Mouse (Mus musculus): ENCODE measurements around the gene Lrrc4b. TPM values are rescaled to one million over a fixed set of nuclear protein-coding genes. Genes with fewer than 3 reads are reported as not detected.
A peak's percentile ranks its signal among the peaks of the same experiment; 100 is the strongest.

Lrrc4b gene
- polyA plus RNA-seq, 1 experiment from 2014 or later, result 12.6 TPM

DNA sequence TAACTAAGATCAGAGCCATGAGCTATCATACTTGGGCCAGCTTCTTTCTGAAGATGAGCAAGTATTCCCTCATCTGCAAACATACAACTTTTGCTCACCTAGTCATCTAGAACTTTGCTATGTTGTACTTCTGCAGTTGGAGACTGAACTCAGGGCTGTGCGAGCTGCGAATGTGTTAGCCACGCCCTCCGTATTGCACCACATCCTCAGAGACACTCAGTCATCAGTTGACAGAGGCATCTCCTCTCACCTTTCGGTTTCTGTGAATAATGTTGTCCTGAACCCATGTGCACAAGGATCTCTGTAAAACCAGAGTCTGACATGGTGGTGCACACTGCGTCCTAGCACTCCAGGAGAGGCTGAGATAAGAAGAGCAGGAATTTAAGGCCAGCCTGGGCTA, 27.1 kb upstream of the Lrrc4b start:
- Histone ChIP-seq H3K4me1 (replicated peaks; ENCODE audit: control insufficient read depth, insufficient read depth, low read length) (peaks cover 7% of the 10 kb centered on the region), H3K27me3 (replicated peaks; ENCODE audit: control insufficient read depth, insufficient read depth, low read length) (no peaks in the 10 kb centered on the region), H3K9ac (replicated peaks; ENCODE audit: low read depth, low read length) (no peak overlapping the region), H3K36me3 (ENCODE audit: control insufficient read depth, insufficient read depth) (no peaks in the 10 kb centered on the region), H3K9me3 (ENCODE audit: control insufficient read depth, low read length) (no peaks in the 10 kb centered on the region), H3K4me2 (ENCODE audit: low read length) (no peak overlapping the region), H3K4me3 (replicated peaks; ENCODE audit: low read length) (no peak overlapping the region), H3K27ac (ENCODE audit: low read length) (no peak overlapping the region)
- WGBS, result 92% methylated on average over 6 of the region's 6 CpGs
- no peak for ATAC-seq

DNA sequence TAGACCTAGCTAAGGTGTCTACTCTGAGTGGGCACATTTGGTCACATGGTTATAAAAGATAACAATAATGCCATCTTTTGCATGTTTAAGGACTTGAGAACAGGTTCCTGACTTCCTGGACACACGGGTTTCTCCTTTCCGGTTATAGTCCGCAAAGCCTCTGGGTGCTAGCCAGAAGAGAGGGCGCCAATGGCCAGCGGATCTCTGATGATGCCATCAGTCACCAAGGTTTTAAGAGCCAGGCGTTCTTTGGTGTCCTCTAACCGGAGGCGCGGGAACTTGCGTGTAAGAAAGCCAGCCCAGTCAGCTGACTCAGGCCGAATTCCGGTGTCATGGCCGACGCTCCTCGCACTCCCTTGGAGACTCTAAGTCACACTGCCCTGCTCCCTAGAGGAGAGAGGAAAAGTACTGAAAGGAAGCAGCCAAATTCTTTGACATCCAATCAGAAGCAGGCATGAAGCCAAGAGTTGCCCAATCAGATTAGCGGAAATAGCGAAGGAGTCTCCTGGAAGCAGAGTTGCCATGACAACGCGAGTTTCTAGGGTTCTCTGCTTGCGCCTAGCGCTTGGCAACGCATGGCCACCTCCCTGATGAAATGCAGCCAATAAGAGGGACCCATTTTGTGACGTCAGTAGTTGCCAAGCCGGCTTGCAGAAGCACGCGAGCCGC, 23.3 kb upstream of the Lrrc4b start:
- H3K27ac ChIP-seq (ENCODE audit: low read length), result peak overlapping the region; percentile 85
- peak overlapping the region; percentile 49 for H3K4me3 ChIP-seq (replicated peaks; ENCODE audit: low read length)
- H3K9me3 ChIP-seq (ENCODE audit: control insufficient read depth, low read length), result no peaks in the 10 kb centered on the region
- H3K4me1 ChIP-seq (replicated peaks; ENCODE audit: control insufficient read depth, insufficient read depth, low read length), result peaks cover 7% of the 10 kb centered on the region
- peak overlapping the region; percentile 55 for H3K9ac ChIP-seq (replicated peaks; ENCODE audit: low read depth, low read length)
- 2% methylated on average over 27 of the region's 27 CpGs for WGBS
- ATAC-seq, result peak; percentile 96
- no peaks in the 10 kb centered on the region for H3K27me3 ChIP-seq (replicated peaks; ENCODE audit: control insufficient read depth, insufficient read depth, low read length)
- H3K36me3 ChIP-seq (ENCODE audit: control insufficient read depth, insufficient read depth), result no peaks in the 10 kb centered on the region
- H3K4me2 ChIP-seq (ENCODE audit: low read length), result peak overlapping the region; percentile 78

DNA sequence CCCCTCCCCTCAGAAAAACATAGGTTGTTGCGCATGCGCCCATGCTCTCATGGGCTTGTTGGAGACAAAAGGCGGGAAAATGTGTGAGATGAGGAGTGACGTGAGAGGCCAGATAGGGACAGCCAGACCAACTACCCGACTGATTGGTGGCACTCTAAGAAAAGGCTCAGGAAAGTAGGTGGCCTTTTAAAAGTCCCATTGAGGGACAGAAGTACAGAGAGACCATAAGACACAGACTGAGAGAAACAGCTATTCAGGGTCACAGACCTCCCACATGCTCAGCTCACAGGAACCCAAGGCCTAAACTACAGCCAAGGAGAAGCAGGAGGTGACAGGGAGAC, 22.8 kb upstream of the Lrrc4b start:
- Histone ChIP-seq H3K4me2 (ENCODE audit: low read length) (peak overlapping the region; percentile 18; the same call in 1 of the 2 replicates), H3K4me1 (replicated peaks; ENCODE audit: control insufficient read depth, insufficient read depth, low read length) (peaks cover 7% of the 10 kb centered on the region), H3K27ac (ENCODE audit: low read length) (no peak overlapping the region), H3K9ac (replicated peaks; ENCODE audit: low read depth, low read length) (no peak overlapping the region), H3K9me3 (ENCODE audit: control insufficient read depth, low read length) (no peaks in the 10 kb centered on the region), H3K36me3 (ENCODE audit: control insufficient read depth, insufficient read depth) (no peaks in the 10 kb centered on the region), H3K27me3 (replicated peaks; ENCODE audit: control insufficient read depth, insufficient read depth, low read length) (no peaks in the 10 kb centered on the region), H3K4me3 (replicated peaks; ENCODE audit: low read length) (no peak overlapping the region)
- WGBS, result 0% methylated on average over 5 of the region's 5 CpGs
- no peak for ATAC-seq

DNA sequence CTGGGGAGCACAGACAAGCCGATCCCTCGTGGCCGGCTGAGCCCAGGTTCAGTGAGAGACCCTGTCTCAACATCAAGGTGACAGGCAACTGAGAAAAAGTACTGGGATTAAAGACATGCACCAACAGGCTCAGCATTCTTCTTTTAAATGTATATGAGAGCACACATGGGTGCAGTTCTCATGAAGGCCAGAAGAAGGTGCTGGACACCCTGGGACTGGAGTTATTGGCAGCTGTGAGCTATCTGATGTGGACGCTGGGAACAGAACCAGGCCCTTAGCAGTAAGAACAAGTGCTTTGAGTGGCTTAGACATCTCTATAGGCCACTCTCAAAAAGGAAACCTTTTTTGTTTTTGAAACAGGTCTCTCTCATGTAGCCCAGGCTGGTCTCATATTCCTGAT, 17.7 kb upstream of the Lrrc4b start:
- Histone ChIP-seq H3K4me2 (ENCODE audit: low read length) (no peak overlapping the region), H3K4me1 (replicated peaks; ENCODE audit: control insufficient read depth, insufficient read depth, low read length) (peaks cover 1% of the 10 kb centered on the region), H3K27ac (ENCODE audit: low read length) (no peak overlapping the region), H3K9ac (replicated peaks; ENCODE audit: low read depth, low read length) (no peak overlapping the region), H3K4me3 (replicated peaks; ENCODE audit: low read length) (no peak overlapping the region), H3K27me3 (replicated peaks; ENCODE audit: control insufficient read depth, insufficient read depth, low read length) (no peaks in the 10 kb centered on the region), H3K9me3 (ENCODE audit: control insufficient read depth, low read length) (no peaks in the 10 kb centered on the region), H3K36me3 (ENCODE audit: control insufficient read depth, insufficient read depth) (no peaks in the 10 kb centered on the region)
- WGBS, result 87% methylated on average over 4 of the region's 4 CpGs
- ATAC-seq, result no peak

GRCm38 (mm10) chr7:44413307-44413706, 15.5 kb upstream of the Lrrc4b start:
- H3K9me3 ChIP-seq (ENCODE audit: control insufficient read depth, low read length), result no peaks in the 10 kb centered on the region
- 88% methylated on average over 6 of the region's 6 CpGs for WGBS

GRCm38 (mm10) chr7:44427666-44428065, 1.2 kb upstream of the Lrrc4b start:
- Histone ChIP-seq H3K27me3 (replicated peaks; ENCODE audit: control insufficient read depth, insufficient read depth, low read length) (no peaks in the 10 kb centered on the region), H3K27ac (ENCODE audit: low read length) (peak overlapping the region; percentile 89), H3K36me3 (ENCODE audit: control insufficient read depth, insufficient read depth) (no peaks in the 10 kb centered on the region), H3K4me1 (replicated peaks; ENCODE audit: control insufficient read depth, insufficient read depth, low read length) (peaks cover 44% of the 10 kb centered on the region), H3K9ac (replicated peaks; ENCODE audit: low read depth, low read length) (peak overlapping the region; percentile 52; the same call in 1 of the 2 replicates), H3K4me2 (ENCODE audit: low read length) (peak overlapping the region; percentile 61), H3K4me3 (replicated peaks; ENCODE audit: low read length) (peak overlapping the region; percentile 85), H3K9me3 (ENCODE audit: control insufficient read depth, low read length) (no peaks in the 10 kb centered on the region)
- no peak; the same call in none of the 2 replicates for ATAC-seq
- WGBS, result 11% methylated on average over 8 of the region's 8 CpGs

More at GRCm38 (mm10) chr7:44413307-44413706, 15.5 kb upstream of the Lrrc4b start:
- Histone ChIP-seq H3K4me1 (replicated peaks; ENCODE audit: control insufficient read depth, insufficient read depth, low read length) (no peaks in the 10 kb centered on the region), H3K27me3 (replicated peaks; ENCODE audit: control insufficient read depth, insufficient read depth, low read length) (no peaks in the 10 kb centered on the region), H3K36me3 (ENCODE audit: control insufficient read depth, insufficient read depth) (no peaks in the 10 kb centered on the region), H3K9ac (replicated peaks; ENCODE audit: low read depth, low read length) (no peak overlapping the region), H3K4me2 (ENCODE audit: low read length) (no peak overlapping the region), H3K27ac (ENCODE audit: low read length) (no peak overlapping the region), H3K4me3 (replicated peaks; ENCODE audit: low read length) (no peak overlapping the region)
- no peak for ATAC-seq

DNA sequence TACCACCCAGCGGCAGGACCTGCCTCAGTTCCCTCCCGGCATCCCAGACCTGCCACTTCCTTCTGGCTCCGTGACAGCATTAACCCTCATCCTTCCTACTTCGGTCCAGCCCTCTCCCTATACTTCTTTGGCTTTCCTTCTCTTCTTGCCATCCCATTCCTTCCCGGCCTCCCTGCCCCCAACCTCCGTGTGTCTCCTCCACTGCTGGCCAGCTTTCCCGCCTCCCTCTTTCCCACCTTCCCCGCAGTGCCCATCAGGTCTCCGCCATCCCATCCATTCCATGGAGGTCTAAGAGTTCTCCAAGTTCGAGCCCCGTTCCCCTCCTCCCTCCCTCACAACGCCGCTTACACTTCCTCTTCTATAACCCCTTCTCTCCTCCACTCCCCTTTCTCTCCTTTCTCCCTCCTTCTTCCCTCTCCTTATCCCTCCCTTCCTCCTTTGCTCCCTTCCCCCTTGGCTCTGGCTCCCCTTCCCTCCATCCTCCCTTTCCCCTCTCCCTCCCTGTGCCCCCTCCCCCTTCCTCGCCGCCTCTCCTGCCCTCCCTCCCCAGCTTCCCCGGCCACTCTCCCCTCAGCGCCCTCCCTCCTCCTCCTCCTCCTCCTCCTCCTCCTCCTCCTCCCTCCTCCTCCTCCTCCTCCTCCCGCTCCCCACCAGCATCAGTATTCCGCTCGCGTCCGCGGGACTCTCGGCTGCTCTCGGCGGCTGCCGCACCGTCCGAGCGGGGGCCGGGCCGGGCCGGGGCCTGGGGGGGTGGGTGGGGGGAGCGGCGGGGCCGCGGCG, 457 bp upstream of the Lrrc4b start:
- peak overlapping the region; percentile 92 for H3K9ac ChIP-seq (replicated peaks; ENCODE audit: low read depth, low read length)
- ATAC-seq, result peak; percentile 19
- peak overlapping the region; percentile 99 for H3K27ac ChIP-seq (ENCODE audit: low read length)
- peaks cover 48% of the 10 kb centered on the region for H3K4me1 ChIP-seq (replicated peaks; ENCODE audit: control insufficient read depth, insufficient read depth, low read length)
- no peaks in the 10 kb centered on the region for H3K36me3 ChIP-seq (ENCODE audit: control insufficient read depth, insufficient read depth)
- peak overlapping the region; percentile 85 for H3K4me3 ChIP-seq (replicated peaks; ENCODE audit: low read length)
- no peaks in the 10 kb centered on the region for H3K9me3 ChIP-seq (ENCODE audit: control insufficient read depth, low read length)
- WGBS, result 1% methylated on average over 17 of the region's 38 CpGs
- H3K4me2 ChIP-seq (ENCODE audit: low read length), result peak overlapping the region; percentile 61
- H3K27me3 ChIP-seq (replicated peaks; ENCODE audit: control insufficient read depth, insufficient read depth, low read length), result no peaks in the 10 kb centered on the region

- peak overlapping the region; percentile 99 for H3K27ac ChIP-seq (ENCODE audit: low read length)
- WGBS, result under 1% methylated on average over 31 of the region's 32 CpGs
- peaks cover 50% of the 10 kb centered on the region for H3K4me1 ChIP-seq (replicated peaks; ENCODE audit: control insufficient read depth, insufficient read depth, low read length)
- no peaks in the 10 kb centered on the region for H3K27me3 ChIP-seq (replicated peaks; ENCODE audit: control insufficient read depth, insufficient read depth, low read length)
- peak overlapping the region; percentile 95 for H3K4me2 ChIP-seq (ENCODE audit: low read length)
- peak; percentile 26 for ATAC-seq
- H3K9ac ChIP-seq (replicated peaks; ENCODE audit: low read depth, low read length), result peak overlapping the region; percentile 92
- H3K36me3 ChIP-seq (ENCODE audit: control insufficient read depth, insufficient read depth), result no peaks in the 10 kb centered on the region
- H3K9me3 ChIP-seq (ENCODE audit: control insufficient read depth, low read length), result no peaks in the 10 kb centered on the region
- peak overlapping the region; percentile 85 for H3K4me3 ChIP-seq (replicated peaks; ENCODE audit: low read length)
Observed at GRCm38 (mm10) chr7:44429534-44430488, 993 bp downstream of the Lrrc4b start.

DNA sequence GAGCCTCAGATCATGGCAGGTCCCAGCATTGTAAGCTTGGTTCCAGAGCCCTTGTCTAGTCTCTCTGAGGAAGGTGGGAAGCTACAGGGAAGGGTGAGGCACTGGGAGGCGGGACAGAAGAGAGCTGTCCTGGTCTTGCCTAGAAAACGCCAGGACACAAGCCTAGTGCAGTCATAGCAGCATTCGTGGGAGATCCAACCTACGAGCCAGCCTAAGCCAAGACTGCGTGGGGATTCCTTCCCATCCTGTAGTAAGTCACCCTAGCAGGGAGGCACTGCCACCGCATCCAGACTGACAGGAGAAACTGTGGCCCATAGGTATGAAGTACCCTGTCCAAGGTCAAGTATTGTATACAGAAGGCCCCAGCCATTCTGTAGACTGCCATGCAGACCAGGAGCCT, 3.7 kb downstream of the Lrrc4b start:
- Histone ChIP-seq H3K4me1 (replicated peaks; ENCODE audit: control insufficient read depth, insufficient read depth, low read length) (peaks cover 46% of the 10 kb centered on the region), H3K4me3 (replicated peaks; ENCODE audit: low read length) (no peak overlapping the region), H3K9ac (replicated peaks; ENCODE audit: low read depth, low read length) (no peak overlapping the region), H3K4me2 (ENCODE audit: low read length) (no peak overlapping the region), H3K9me3 (ENCODE audit: control insufficient read depth, low read length) (no peaks in the 10 kb centered on the region), H3K27ac (ENCODE audit: low read length) (no peak overlapping the region), H3K36me3 (ENCODE audit: control insufficient read depth, insufficient read depth) (no peaks in the 10 kb centered on the region), H3K27me3 (replicated peaks; ENCODE audit: control insufficient read depth, insufficient read depth, low read length) (no peaks in the 10 kb centered on the region)
- 78% methylated on average over 5 of the region's 6 CpGs for WGBS
- no peak for ATAC-seq
